Mouse (Mus musculus): ENCODE measurements around the gene Arhgap29.

DNA sequence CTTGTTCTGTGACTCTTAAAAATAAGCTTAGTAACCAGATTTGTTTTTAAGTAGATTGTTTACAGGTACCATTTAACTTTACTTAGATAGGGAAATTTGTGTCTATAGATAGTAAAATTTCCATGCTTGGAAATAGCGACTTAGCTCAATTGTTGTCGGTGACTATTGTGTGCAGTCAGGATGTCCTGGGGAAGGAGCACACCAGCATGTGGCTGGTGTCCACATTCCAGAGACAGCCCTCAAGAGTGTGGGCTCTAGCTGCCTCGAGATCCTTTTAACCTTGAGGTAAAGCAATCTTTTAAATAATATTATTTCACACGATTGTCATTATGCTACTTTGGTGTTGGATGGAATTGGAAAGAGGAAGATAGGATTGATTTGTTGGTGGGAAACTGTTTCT, 30.1 kb downstream of the Arhgap29 start:
- no peak for TF ChIP-seq CTCF (IDR thresholded peaks at IDR 0.05; ENCODE audit: extremely low read depth, insufficient read depth, insufficient read length, insufficient replicate concordance)
- no peak for TF ChIP-seq POLR2A (IDR thresholded peaks at IDR 0.05; ENCODE audit: low read depth, low read length)

Data from spleen, adult 2 months (tissue).